Mouse (Mus musculus) intestine, embryonic 15.5 days (tissue): Measurements from ENCODE around the gene Gipc3. TPM values are rescaled to one million over a fixed set of nuclear protein-coding genes. Genes with fewer than 3 reads are reported as not detected.

Experiments used
- ATAC-seq: fragments of 200-750 bp; cut with Nextera tagmentation; 2 replicates; pipeline ENCODE4 v1.8.0; 2017; ENCODE audit warnings: moderate TSS enrichment, moderate library complexity
- H3K27ac ChIP-seq: fragments of 300-500 bp; sonication (generic); 2 replicates; pipeline ENCODE4 v1.5.1; 2015; ENCODE audit warnings: mild to moderate bottlenecking, inconsistent platforms
- H3K27me3 ChIP-seq: fragments of 300-500 bp; sonication (generic); replicated peaks from 2 replicates; pipeline ENCODE4 v1.6.1; 2015; ENCODE audit warnings: inconsistent platforms
- H3K36me3 ChIP-seq: fragments of 300-500 bp; sonication (generic); 2 replicates; pipeline ENCODE4 v1.6.1; 2015; ENCODE audit warnings: inconsistent platforms
- H3K4me1 ChIP-seq: fragments of 300-500 bp; sonication (generic); replicated peaks from 2 replicates; pipeline ENCODE4 v1.6.1; 2015; ENCODE audit warnings: inconsistent platforms
- H3K4me2 ChIP-seq: fragments of 300-500 bp; sonication (generic); replicated peaks from 2 replicates; pipeline ENCODE4 v1.6.1; 2015; ENCODE audit warnings: mild to moderate bottlenecking, inconsistent platforms
- H3K4me3 ChIP-seq: fragments of 300-500 bp; sonication (generic); replicated peaks from 2 replicates; pipeline ENCODE4 v1.5.1; 2015; ENCODE audit warnings: inconsistent platforms
- H3K9ac ChIP-seq: fragments of 300-500 bp; sonication (generic); 2 replicates; pipeline ENCODE4 v1.6.1; 2015; ENCODE audit warnings: inconsistent platforms
- H3K9me3 ChIP-seq: fragments of 300-500 bp; sonication (generic); 2 replicates; pipeline ENCODE4 v1.6.1; 2016; ENCODE audit warnings: inconsistent platforms
- WGBS: fragments of 180-500 bp; shearing (Covaris S2); methylation state at CpG from one replicate; pipeline ENCODE4 v1.1.7; 2015; 5-methylcytosine and 5-hydroxymethylcytosine counted together
- polyA plus RNA-seq: library from polyadenylated mRNA; unstranded; fragments of >200 nt; fragmentation: Nextera tagmentation; extraction: Ambion mirVana; gene quantifications from 2 replicates; pipeline ENCODE4 v1.2.1, GENCODE M21; 2015

Gene Gipc3
- polyA plus RNA-seq, 1 experiment from 2014 or later, result not detected

GRCm38 (mm10) chr10:81354738-81355477 is 11.8 kb upstream of the Gipc3 start:
- Histone ChIP-seq H3K4me1 (peaks cover 35% of the 10 kb centered on the region), H3K4me3 (no peak overlapping the region), H3K27me3 (no peaks in the 10 kb centered on the region), H3K27ac (no peak overlapping the region), H3K9ac (peak overlapping the region; percentile 13; the same call in 1 of the 2 replicates), H3K9me3 (no peaks in the 10 kb centered on the region), H3K36me3 (no peaks in the 10 kb centered on the region), H3K4me2 (no peak overlapping the region)
- WGBS, result 74% methylated on average over 9 of the region's 9 CpGs
- no peak for ATAC-seq

- 0 out of 2 replicates have a peak, but pooled peaks cover 6% of the 10 kb centered on the region for H3K36me3 ChIP-seq
- WGBS, result 14% methylated on average over 9 of the region's 9 CpGs
- peak overlapping the region; percentile 40; the same call in 1 of the 2 replicates for H3K27ac ChIP-seq
- peak overlapping the region; percentile 35; the same call in 1 of the 2 replicates for H3K4me2 ChIP-seq
- peaks cover 37% of the 10 kb centered on the region for H3K4me1 ChIP-seq
- no peak overlapping the region for H3K4me3 ChIP-seq
- no peak overlapping the region; the same call in 1 of the 2 replicates for H3K9ac ChIP-seq
- ATAC-seq, result no peak
- H3K9me3 ChIP-seq, result no peaks in the 10 kb centered on the region
- H3K27me3 ChIP-seq, result no peaks in the 10 kb centered on the region
These were observed 8.7 kb upstream of the Gipc3 start for GRCm38 (mm10) chr10:81351678-81352291.

DNA sequence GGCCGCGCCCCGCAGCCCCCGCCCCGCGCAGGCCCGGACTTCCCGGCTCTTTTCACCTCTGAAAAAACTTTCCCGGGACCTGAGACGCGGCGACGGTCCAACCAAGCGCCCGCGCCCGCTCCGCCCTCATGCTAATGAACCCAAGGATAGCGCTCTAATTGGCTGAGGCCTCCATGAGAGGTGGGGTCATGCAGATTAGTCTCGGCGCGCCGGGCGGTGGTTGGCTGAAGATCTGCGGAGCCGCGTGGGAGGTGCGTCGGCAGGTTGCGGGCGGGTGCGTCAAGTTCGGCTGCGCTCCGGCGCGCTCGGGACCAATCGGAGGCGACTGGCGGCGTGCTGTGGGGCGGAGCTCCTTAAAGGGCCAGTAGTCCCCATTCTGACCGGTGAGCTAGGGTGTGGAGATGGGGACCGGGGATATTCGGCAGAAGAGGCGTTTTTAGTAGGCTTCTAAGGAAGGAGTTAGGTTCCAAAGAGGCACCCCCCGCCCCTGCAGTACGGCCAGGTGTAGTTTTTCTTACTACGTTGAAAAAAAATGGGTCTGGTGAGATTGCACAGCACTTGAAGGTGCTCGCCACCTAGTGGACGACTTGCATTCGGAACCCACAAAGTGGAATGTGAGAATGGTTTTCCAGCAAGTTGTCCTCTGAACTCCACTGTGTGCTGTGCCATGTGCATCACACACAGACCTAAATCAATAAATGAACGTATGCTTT is 7.4 kb upstream of the Gipc3 start, which contains the start of gene Hmg20b:
Gene Hmg20b, minus strand, starts transcription at position 130 of the 713 bp plus-strand sequence.
- Histone ChIP-seq H3K9me3 (no peaks in the 10 kb centered on the region), H3K9ac (peak within 1 kb of the TSS; percentile 82), H3K36me3 (0 out of 2 replicates have a peak, but pooled peaks cover 9% of the 10 kb centered on the region), H3K4me1 (peaks cover 37% of the 10 kb centered on the region), H3K27ac (peak within 1 kb of the TSS; percentile 78), H3K4me3 (peak within 1 kb of the TSS; percentile 78), H3K27me3 (no peaks in the 10 kb centered on the region), H3K4me2 (peak within 1 kb of the TSS; percentile 84)
- peak; percentile 93 for ATAC-seq
- WGBS, result under 1% methylated on average over 54 of the region's 54 CpGs

DNA sequence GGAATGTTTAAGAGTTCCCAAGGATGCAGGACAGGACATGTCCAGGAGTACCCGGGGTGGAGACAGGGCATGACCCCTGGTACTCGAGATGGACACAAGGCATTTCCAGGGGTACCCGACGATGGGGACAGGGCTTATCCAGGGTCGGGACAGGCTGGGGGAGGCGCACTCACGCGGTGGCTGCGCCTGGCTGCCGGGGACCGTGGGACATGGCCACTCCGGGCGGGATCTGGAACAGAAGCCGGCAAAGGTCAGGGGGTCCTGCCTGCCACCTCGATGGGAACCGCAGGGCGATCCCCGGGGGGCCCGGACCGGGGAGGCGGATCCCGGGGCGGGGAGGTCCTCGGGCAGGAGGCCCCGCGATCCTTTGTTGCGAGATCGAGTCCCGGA is 6.9 kb upstream of the Gipc3 start:
- Histone ChIP-seq H3K27me3 (no peaks in the 10 kb centered on the region), H3K9me3 (no peaks in the 10 kb centered on the region), H3K27ac (peak overlapping the region; percentile 77), H3K4me1 (peaks cover 37% of the 10 kb centered on the region), H3K9ac (peak overlapping the region; percentile 82), H3K36me3 (0 out of 2 replicates have a peak, but pooled peaks cover 9% of the 10 kb centered on the region), H3K4me3 (peak overlapping the region; percentile 78), H3K4me2 (peak overlapping the region; percentile 84)
- no peak; the same call in 1 of the 2 replicates for ATAC-seq
- under 1% methylated on average over 29 of the region's 29 CpGs for WGBS

DNA sequence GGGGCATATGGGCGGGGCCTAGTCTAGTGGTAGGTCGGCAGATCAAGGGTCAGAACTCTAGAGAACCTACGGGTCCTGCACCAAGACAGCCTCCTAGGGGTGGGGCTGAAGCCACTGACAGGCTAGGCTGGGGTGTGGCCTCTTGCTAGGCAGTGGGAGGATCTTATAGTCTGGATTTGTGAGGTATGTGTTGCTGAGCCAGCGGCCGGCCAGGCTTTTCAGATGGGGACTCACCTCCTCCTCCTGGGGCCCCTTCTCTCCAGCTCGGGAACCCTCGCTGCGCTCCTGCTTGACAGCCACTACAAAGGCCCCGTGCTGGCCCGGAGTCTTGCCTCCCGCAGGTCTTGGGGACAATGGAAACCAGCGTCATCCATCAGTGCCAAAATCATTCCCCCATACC is 6.1 kb upstream of the Gipc3 start:
- WGBS, result 4% methylated on average over 12 of the region's 12 CpGs
- H3K9ac ChIP-seq, result peak overlapping the region; percentile 82
- peak; percentile 35 for ATAC-seq

GRCm38 (mm10) chr10:81346453-81347067 is 3.5 kb upstream of the Gipc3 start:
- Histone ChIP-seq H3K9me3 (no peaks in the 10 kb centered on the region), H3K9ac (peak overlapping the region; percentile 35; the same call in 1 of the 2 replicates), H3K4me2 (peak overlapping the region; percentile 70), H3K27ac (peak overlapping the region; percentile 59; the same call in 1 of the 2 replicates), H3K36me3 (0 out of 2 replicates have a peak, but pooled peaks cover 9% of the 10 kb centered on the region), H3K4me3 (peak overlapping the region; percentile 31), H3K27me3 (peaks cover 13% of the 10 kb centered on the region), H3K4me1 (peaks cover 41% of the 10 kb centered on the region)
- ATAC-seq, result peak; percentile 37
- 15% methylated on average over 54 of the region's 55 CpGs for WGBS

More for the DNA sequence above, 6.1 kb upstream of the Gipc3 start:
- H3K4me1 ChIP-seq, result peaks cover 37% of the 10 kb centered on the region
- peak overlapping the region; percentile 84 for H3K4me2 ChIP-seq
- H3K27ac ChIP-seq, result peak overlapping the region; percentile 45; the same call in 1 of the 2 replicates
- H3K4me3 ChIP-seq, result peak overlapping the region; percentile 78
- no peaks in the 10 kb centered on the region for H3K9me3 ChIP-seq
- no peaks in the 10 kb centered on the region; the same call in 1 of the 2 replicates for H3K27me3 ChIP-seq
- 0 out of 2 replicates have a peak, but pooled peaks cover 9% of the 10 kb centered on the region for H3K36me3 ChIP-seq

- 85% methylated on average over 4 of the region's 4 CpGs for WGBS
- Histone ChIP-seq H3K4me3 (no peak overlapping the region), H3K9me3 (no peaks in the 10 kb centered on the region), H3K27ac (no peak overlapping the region), H3K27me3 (peaks cover 13% of the 10 kb centered on the region), H3K9ac (no peak overlapping the region), H3K36me3 (0 out of 2 replicates have a peak, but pooled peaks cover 9% of the 10 kb centered on the region), H3K4me1 (peaks cover 45% of the 10 kb centered on the region), H3K4me2 (no peak overlapping the region)
- ATAC-seq, result no peak
These were observed 2.1 kb upstream of the Gipc3 start for GRCm38 (mm10) chr10:81345162-81345534.

DNA sequence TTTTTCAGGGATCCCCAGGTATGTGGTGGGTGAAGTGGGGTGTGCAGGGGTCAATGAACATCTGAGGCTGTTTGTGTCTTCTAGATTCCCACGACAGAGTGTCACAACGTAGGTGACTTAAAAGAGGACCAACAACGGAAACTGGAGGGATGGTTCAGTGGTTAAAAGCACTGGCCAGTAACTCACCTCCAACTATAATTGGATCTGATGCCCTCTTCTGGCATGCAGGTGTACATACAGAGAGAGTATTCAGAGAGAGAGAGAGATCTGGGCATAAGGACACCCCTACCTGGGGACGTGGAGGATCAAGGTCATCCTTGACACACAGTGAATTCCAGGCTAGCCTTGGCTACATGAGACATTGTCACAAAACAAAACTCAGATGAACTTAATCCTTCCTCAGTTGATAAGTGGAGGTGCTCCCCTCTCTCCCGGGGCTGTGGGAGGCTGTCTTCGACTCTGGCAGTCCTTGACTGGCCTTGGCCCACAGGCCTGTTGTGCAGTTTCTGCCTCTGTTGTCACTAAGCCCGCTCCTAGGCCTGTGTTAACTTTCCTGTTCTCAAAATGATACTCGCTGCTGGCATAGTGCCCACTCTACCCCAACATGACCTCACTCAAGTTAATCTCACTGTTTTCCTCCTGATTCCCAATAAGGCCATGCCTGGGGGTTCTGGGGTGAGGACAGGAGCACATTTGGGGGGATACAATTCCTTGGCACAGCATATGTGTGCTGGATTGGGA is 1.5 kb upstream of the Gipc3 start:
- no peak for ATAC-seq
- Histone ChIP-seq H3K27ac (no peak overlapping the region), H3K4me1 (peaks cover 42% of the 10 kb centered on the region)

GRCm38 (mm10) chr10:81341333-81341949 is 1.6 kb downstream of the Gipc3 start:
- peaks cover 13% of the 10 kb centered on the region for H3K27me3 ChIP-seq
- H3K4me2 ChIP-seq, result no peak overlapping the region

More for the DNA sequence above, 1.5 kb upstream of the Gipc3 start:
- no peak overlapping the region for H3K4me2 ChIP-seq
- no peak overlapping the region for H3K4me3 ChIP-seq
- H3K9me3 ChIP-seq, result no peaks in the 10 kb centered on the region
- 48% methylated on average over 8 of the region's 8 CpGs for WGBS
- 0 out of 2 replicates have a peak, but pooled peaks cover 9% of the 10 kb centered on the region for H3K36me3 ChIP-seq
- peaks cover 13% of the 10 kb centered on the region for H3K27me3 ChIP-seq
- H3K9ac ChIP-seq, result no peak overlapping the region

GRCm38 (mm10) chr10:81340551-81341332 is 2.3 kb downstream of the Gipc3 start:
- 46% methylated on average over 17 of the region's 17 CpGs for whole genome bisulfite sequencing
- Histone ChIP-seq H3K9ac (no peak overlapping the region), H3K4me1 (peaks cover 23% of the 10 kb centered on the region), H3K4me2 (no peak overlapping the region; the same call in 1 of the 2 replicates), H3K27me3 (peaks cover 13% of the 10 kb centered on the region), H3K27ac (no peak overlapping the region), H3K4me3 (no peak overlapping the region), H3K36me3 (no peaks in the 10 kb centered on the region), H3K9me3 (no peaks in the 10 kb centered on the region)
- no peak for ATAC-seq

More at GRCm38 (mm10) chr10:81341333-81341949, 1.6 kb downstream of the Gipc3 start:
- no peak overlapping the region for H3K9ac ChIP-seq
- no peak overlapping the region for H3K27ac ChIP-seq
- no peak for ATAC-seq
- H3K36me3 ChIP-seq, result 0 out of 2 replicates have a peak, but pooled peaks cover 3% of the 10 kb centered on the region
- WGBS, result 33% methylated on average over 16 of the region's 16 CpGs
- H3K4me1 ChIP-seq, result peaks cover 21% of the 10 kb centered on the region
- H3K9me3 ChIP-seq, result no peaks in the 10 kb centered on the region
- H3K4me3 ChIP-seq, result no peak overlapping the region
